Mouse (Mus musculus): ENCODE results near the gene Filip1l. TPM values are rescaled to one million over a fixed set of nuclear protein-coding genes. Genes with fewer than 3 reads are reported as not detected.

Filip1l gene
- total RNA-seq, 1 experiment, result 7.4 TPM

DNA sequence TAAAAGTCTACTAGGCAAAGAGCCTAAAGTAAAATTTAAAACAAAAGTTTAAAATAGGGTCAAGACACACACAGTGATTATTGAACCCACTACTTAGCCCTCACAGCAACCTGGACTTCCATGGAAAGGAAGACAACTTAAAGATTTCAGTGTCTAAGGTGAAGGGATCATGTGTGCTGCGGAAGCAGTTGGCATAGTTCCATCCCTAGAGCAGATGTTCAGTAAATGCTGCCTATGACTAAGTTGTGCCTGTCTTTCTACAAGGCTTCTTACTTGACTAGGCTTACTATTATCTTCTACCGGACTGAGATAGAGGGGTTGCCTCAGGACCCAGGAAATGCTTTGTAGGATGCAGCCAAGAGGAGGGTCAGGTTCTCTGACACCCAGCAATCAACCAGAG is 203.4 kb downstream of the Filip1l start:
- in situ Hi-C loops (cut with MboI; ENCODE audit: low sequenced_read_pairs in 2 of 2, unreplicated experiment in 2 of 2), result no loop called here

DNA sequence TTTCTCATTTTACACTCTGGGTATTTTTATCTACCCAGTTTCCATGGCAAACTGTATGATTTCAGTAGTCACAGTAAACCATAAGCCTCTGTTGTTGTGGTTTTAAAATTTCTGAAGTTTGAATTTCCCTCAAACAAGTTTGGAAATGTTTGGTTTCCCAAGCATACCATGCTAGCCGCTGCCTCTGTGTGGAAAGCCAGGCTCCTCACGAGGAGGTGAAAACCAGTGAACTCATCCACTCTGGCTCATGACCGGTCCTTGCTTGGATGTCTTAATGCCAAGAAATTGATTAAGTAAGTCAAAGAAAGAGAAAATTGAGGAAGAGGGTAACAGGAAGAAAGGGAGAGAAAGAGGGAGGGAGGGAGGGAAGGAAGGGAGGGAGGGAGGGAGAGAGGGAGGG is 205.4 kb downstream of the Filip1l start:
- H3K4me3 ChIP-seq (ENCODE audit: insufficient read depth in 1 of 2, low read depth in 1 of 2, low read length in 2 of 2, poor library complexity in 1 of 2, severe bottlenecking in 1 of 2), result no peak overlapping the region
- H3K36me3 ChIP-seq (ENCODE audit: control insufficient read depth, insufficient read depth, low read length, poor library complexity, severe bottlenecking), result no peaks in the 10 kb centered on the region
- in situ Hi-C loops (cut with MboI; ENCODE audit: low sequenced_read_pairs in 2 of 2, unreplicated experiment in 2 of 2), result no loop called here
- H3K4me1 ChIP-seq (ENCODE audit: control insufficient read depth in 2 of 2, insufficient read depth in 2 of 2, low read length in 2 of 2, poor library complexity in 1 of 2), result peaks cover 0 to 2% of the 10 kb centered on the region in 2 experiments; a peak in 1 of 4 replicates
- no peak overlapping the region for H3K27ac ChIP-seq (ENCODE audit: insufficient read depth, low read depth, low read length, poor library complexity, severe bottlenecking)
- H3K9ac ChIP-seq (ENCODE audit: insufficient read depth, low read depth, low read length, poor library complexity, severe bottlenecking), result no peak overlapping the region
- no peaks in the 10 kb centered on the region for H3K9me3 ChIP-seq (ENCODE audit: control insufficient read depth, insufficient read depth, low read depth, low read length)
- DNase-seq (ENCODE audit: low read depth, low spot score), result no peak
- TF ChIP-seq CHD2 (IDR thresholded peaks at IDR 0.05; ENCODE audit: low read depth, low read length), result no peak
- no peak for TF ChIP-seq HCFC1 (IDR thresholded peaks at IDR 0.05; ENCODE audit: borderline replicate concordance, insufficient read depth, low read length)
- no peak for TF ChIP-seq ZNF384 (IDR thresholded peaks at IDR 0.05; ENCODE audit: low read depth, low read length)
- no peak for TF ChIP-seq MAFK (IDR thresholded peaks at IDR 0.05; ENCODE audit: insufficient read depth, low read depth, low read length)
- TF ChIP-seq ZC3H11A (IDR thresholded peaks at IDR 0.05; ENCODE audit: borderline replicate concordance, low read depth, low read length), result no peak

More for the DNA sequence above, 203.4 kb downstream of the Filip1l start:
- H3K9me3 ChIP-seq (ENCODE audit: control insufficient read depth, insufficient read depth, low read depth, low read length), result no peaks in the 10 kb centered on the region
- no peaks in the 10 kb centered on the region for H3K36me3 ChIP-seq (ENCODE audit: control insufficient read depth, insufficient read depth, low read length, poor library complexity, severe bottlenecking)
- no peak for TF ChIP-seq ZNF384 (IDR thresholded peaks at IDR 0.05; ENCODE audit: low read depth, low read length)
- no peak for TF ChIP-seq CHD2 (IDR thresholded peaks at IDR 0.05; ENCODE audit: low read depth, low read length)
- no peak for TF ChIP-seq ZC3H11A (IDR thresholded peaks at IDR 0.05; ENCODE audit: borderline replicate concordance, low read depth, low read length)
- TF ChIP-seq MAFK (IDR thresholded peaks at IDR 0.05; ENCODE audit: insufficient read depth, low read depth, low read length), result no peak
- no peak for TF ChIP-seq HCFC1 (IDR thresholded peaks at IDR 0.05; ENCODE audit: borderline replicate concordance, insufficient read depth, low read length)
- H3K4me3 ChIP-seq (ENCODE audit: insufficient read depth in 1 of 2, low read depth in 1 of 2, low read length in 2 of 2, poor library complexity in 1 of 2, severe bottlenecking in 1 of 2), result no peak overlapping the region
- H3K9ac ChIP-seq (ENCODE audit: insufficient read depth, low read depth, low read length, poor library complexity, severe bottlenecking), result no peak overlapping the region
- no peaks in the 10 kb centered on the region for H3K4me1 ChIP-seq (ENCODE audit: control insufficient read depth in 2 of 2, insufficient read depth in 2 of 2, low read length in 2 of 2, poor library complexity in 1 of 2)
- no peak for DNase-seq (ENCODE audit: low read depth, low spot score)
- no peak overlapping the region for H3K27ac ChIP-seq (ENCODE audit: insufficient read depth, low read depth, low read length, poor library complexity, severe bottlenecking)

DNA sequence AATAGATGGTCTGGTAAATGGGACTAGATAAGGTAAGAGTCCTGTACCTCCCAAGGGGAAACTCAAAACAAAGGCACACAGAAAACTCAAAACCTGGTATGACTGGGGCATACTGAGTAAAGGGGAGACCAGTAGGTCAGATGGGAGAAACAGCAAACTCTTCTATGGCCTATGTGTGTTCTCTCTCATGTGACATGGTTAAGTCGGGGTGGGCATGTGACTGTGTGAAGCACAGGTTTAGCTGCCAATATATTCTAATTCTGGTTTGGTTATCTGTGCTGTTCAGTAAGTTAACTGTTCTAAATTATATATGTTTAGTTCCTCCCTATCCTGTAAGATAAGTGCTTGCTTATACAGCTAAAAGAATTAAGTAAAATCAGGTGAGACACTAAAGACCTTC is 207.3 kb downstream of the Filip1l start:
- DNase-seq (ENCODE audit: low read depth, low spot score), result no peak

DNA sequence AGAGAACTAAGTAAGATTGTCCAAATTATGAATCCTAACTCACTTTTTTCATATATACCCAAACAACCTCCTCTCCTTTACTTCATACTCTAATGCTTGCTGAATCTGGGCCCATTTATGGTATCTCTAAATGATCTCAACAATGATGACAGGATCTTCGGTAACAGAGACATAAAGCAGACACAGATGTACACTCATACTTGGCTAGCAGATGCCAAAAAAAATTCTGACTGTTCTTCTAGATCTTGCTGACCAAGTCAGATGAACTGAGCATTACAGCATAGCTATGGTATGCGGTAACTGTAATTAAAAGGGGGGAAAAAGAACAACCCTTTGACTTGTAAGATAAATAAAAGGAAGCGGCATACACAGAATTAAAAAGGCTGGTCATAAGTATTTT is 210.6 kb downstream of the Filip1l start:
- DNase-seq (ENCODE audit: low read depth, low spot score), result no peak
- no peak for TF ChIP-seq ZC3H11A (IDR thresholded peaks at IDR 0.05; ENCODE audit: borderline replicate concordance, low read depth, low read length)
- TF ChIP-seq CHD2 (IDR thresholded peaks at IDR 0.05; ENCODE audit: low read depth, low read length), result no peak
- no peak for TF ChIP-seq MAFK (IDR thresholded peaks at IDR 0.05; ENCODE audit: insufficient read depth, low read depth, low read length)
- no peak for TF ChIP-seq ZNF384 (IDR thresholded peaks at IDR 0.05; ENCODE audit: low read depth, low read length)
- TF ChIP-seq HCFC1 (IDR thresholded peaks at IDR 0.05; ENCODE audit: borderline replicate concordance, insufficient read depth, low read length), result no peak
- Histone ChIP-seq H3K4me1 (ENCODE audit: control insufficient read depth in 2 of 2, insufficient read depth in 2 of 2, low read length in 2 of 2, poor library complexity in 1 of 2) (peaks cover 0 to 2% of the 10 kb centered on the region in 2 experiments; a peak in 1 of 4 replicates), H3K27ac (ENCODE audit: insufficient read depth, low read depth, low read length, poor library complexity, severe bottlenecking) (no peak overlapping the region), H3K9ac (ENCODE audit: insufficient read depth, low read depth, low read length, poor library complexity, severe bottlenecking) (no peak overlapping the region), H3K9me3 (ENCODE audit: control insufficient read depth, insufficient read depth, low read depth, low read length) (no peaks in the 10 kb centered on the region), H3K4me3 (ENCODE audit: insufficient read depth in 1 of 2, low read depth in 1 of 2, low read length in 2 of 2, poor library complexity in 1 of 2, severe bottlenecking in 1 of 2) (no peak overlapping the region), H3K36me3 (ENCODE audit: control insufficient read depth, insufficient read depth, low read length, poor library complexity, severe bottlenecking) (no peaks in the 10 kb centered on the region)
- in situ Hi-C loops (cut with MboI; ENCODE audit: low sequenced_read_pairs in 2 of 2, unreplicated experiment in 2 of 2), result no loop called here

More for the DNA sequence above, 207.3 kb downstream of the Filip1l start:
- in situ Hi-C loops (cut with MboI; ENCODE audit: low sequenced_read_pairs in 2 of 2, unreplicated experiment in 2 of 2), result no loop called here
- Histone ChIP-seq H3K4me1 (ENCODE audit: control insufficient read depth in 2 of 2, insufficient read depth in 2 of 2, low read length in 2 of 2, poor library complexity in 1 of 2) (peaks cover 0 to 2% of the 10 kb centered on the region in 2 experiments; a peak in 1 of 4 replicates), H3K4me3 (ENCODE audit: insufficient read depth in 1 of 2, low read depth in 1 of 2, low read length in 2 of 2, poor library complexity in 1 of 2, severe bottlenecking in 1 of 2) (no peak overlapping the region), H3K36me3 (ENCODE audit: control insufficient read depth, insufficient read depth, low read length, poor library complexity, severe bottlenecking) (no peaks in the 10 kb centered on the region), H3K27ac (ENCODE audit: insufficient read depth, low read depth, low read length, poor library complexity, severe bottlenecking) (no peak overlapping the region), H3K9me3 (ENCODE audit: control insufficient read depth, insufficient read depth, low read depth, low read length) (no peaks in the 10 kb centered on the region), H3K9ac (ENCODE audit: insufficient read depth, low read depth, low read length, poor library complexity, severe bottlenecking) (no peak overlapping the region)
- no peak for TF ChIP-seq HCFC1 (IDR thresholded peaks at IDR 0.05; ENCODE audit: borderline replicate concordance, insufficient read depth, low read length)
- no peak for TF ChIP-seq ZC3H11A (IDR thresholded peaks at IDR 0.05; ENCODE audit: borderline replicate concordance, low read depth, low read length)
- TF ChIP-seq ZNF384 (IDR thresholded peaks at IDR 0.05; ENCODE audit: low read depth, low read length), result no peak
- TF ChIP-seq MAFK (IDR thresholded peaks at IDR 0.05; ENCODE audit: insufficient read depth, low read depth, low read length), result no peak
- TF ChIP-seq CHD2 (IDR thresholded peaks at IDR 0.05; ENCODE audit: low read depth, low read length), result no peak

DNA sequence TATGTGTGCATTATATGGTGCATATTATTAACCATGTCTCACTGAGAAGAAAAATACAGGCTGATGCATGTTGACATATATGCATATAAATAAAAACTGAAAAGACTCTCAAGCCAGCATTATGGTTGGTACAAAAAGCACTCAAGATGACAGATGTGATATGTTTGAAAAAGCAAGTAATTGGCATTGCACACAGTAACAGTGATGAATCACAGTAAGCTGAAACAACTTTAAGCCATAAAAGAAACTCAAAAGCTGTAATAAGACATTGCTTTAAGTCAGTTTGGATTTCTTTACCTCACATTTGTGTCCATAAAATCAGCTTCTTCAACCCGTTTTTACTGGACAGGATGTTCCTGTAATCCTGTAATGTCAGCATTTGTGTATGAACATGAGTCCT is 211.9 kb downstream of the Filip1l start:
- in situ Hi-C loops (cut with MboI; ENCODE audit: low sequenced_read_pairs in 2 of 2, unreplicated experiment in 2 of 2), result no loop called here
- no peak for DNase-seq (ENCODE audit: low read depth, low spot score)
- H3K27ac ChIP-seq (ENCODE audit: insufficient read depth, low read depth, low read length, poor library complexity, severe bottlenecking), result no peak overlapping the region
- no peak overlapping the region for H3K9ac ChIP-seq (ENCODE audit: insufficient read depth, low read depth, low read length, poor library complexity, severe bottlenecking)
- peaks cover 0 to 2% of the 10 kb centered on the region in 2 experiments; a peak in 1 of 4 replicates for H3K4me1 ChIP-seq (ENCODE audit: control insufficient read depth in 2 of 2, insufficient read depth in 2 of 2, low read length in 2 of 2, poor library complexity in 1 of 2)
- H3K4me3 ChIP-seq (ENCODE audit: insufficient read depth in 1 of 2, low read depth in 1 of 2, low read length in 2 of 2, poor library complexity in 1 of 2, severe bottlenecking in 1 of 2), result no peak overlapping the region
- TF ChIP-seq ZNF384 (IDR thresholded peaks at IDR 0.05; ENCODE audit: low read depth, low read length) (no peak), MAFK (IDR thresholded peaks at IDR 0.05; ENCODE audit: insufficient read depth, low read depth, low read length) (no peak), HCFC1 (IDR thresholded peaks at IDR 0.05; ENCODE audit: borderline replicate concordance, insufficient read depth, low read length) (no peak), ZC3H11A (IDR thresholded peaks at IDR 0.05; ENCODE audit: borderline replicate concordance, low read depth, low read length) (no peak), CHD2 (IDR thresholded peaks at IDR 0.05; ENCODE audit: low read depth, low read length) (no peak)
- H3K36me3 ChIP-seq (ENCODE audit: control insufficient read depth, insufficient read depth, low read length, poor library complexity, severe bottlenecking), result no peaks in the 10 kb centered on the region
- H3K9me3 ChIP-seq (ENCODE audit: control insufficient read depth, insufficient read depth, low read depth, low read length), result no peaks in the 10 kb centered on the region
